Mouse (Mus musculus) liver, adult 2 months (tissue): ENCODE data around the gene Scaf1.

Experiments used
- CTCF ChIP-seq: fragments of 200-500 bp; IDR thresholded peaks from 2 replicates; pipeline ENCODE4 v1.5.1; 2011; ENCODE audit warnings: low read depth, low read length, control low read depth
- POLR2A ChIP-seq: fragments of 200-500 bp; IDR thresholded peaks from 2 replicates; pipeline ENCODE4 v1.6.1; 2011; ENCODE audit warnings: low read length, control low read depth; ENCODE audit not compliant: insufficient read depth; ENCODE audit errors: extremely low read depth

- TF ChIP-seq CTCF = no peak
- no peak for TF ChIP-seq POLR2A
Measured at GRCm38 (mm10) chr7:45062239-45062835, 46.2 kb upstream of the Scaf1 start, which contains the start of the genes Nosip and Prrg2.
